In genomic region chr2:146898977-146899376, GRCm38 (mm10) we compare ENCODE assay signal across 14 mouse cellular contexts. TPM values are rescaled to one million over a fixed set of nuclear protein-coding genes. Genes with fewer than 3 reads are reported as not detected.
DNase-seq lines count a peak whose midpoint lies in the region; ATAC-seq and TF ChIP-seq lines count a peak whose summit lies in the region.
"Had no signal": no experiment of that assay in that cellular context is flagged by ENCODE, and none has a peak within 500 bp of the region (broad histone marks: within the 10 kb centered on the region; RNA-seq: fewer than 3 reads in every experiment).

No protein-coding gene starts in this region.

- no peaks in the 10 kb centered on the region for H3K79me2 ChIP-seq in liver, adult 2 months (ENCODE audit: control insufficient read depth, insufficient read depth, low read length)
- no peaks in the 10 kb centered on the region for H3K79me2 ChIP-seq in CH12.LX (replicated peaks; ENCODE audit: control insufficient read depth, extremely low read depth, insufficient read depth, poor library complexity, severe bottlenecking)

- no peaks in the 10 kb centered on the region for H3K4me1 ChIP-seq in forebrain, embryonic 14.5 days (ENCODE audit: control insufficient read depth, insufficient read depth, low read length)
- H3K4me1 ChIP-seq in forebrain, embryonic 16.5 days (replicated peaks; ENCODE audit: control insufficient read depth, insufficient read depth, low read length) = no peaks in the 10 kb centered on the region
- no peaks in the 10 kb centered on the region for H3K4me1 ChIP-seq in liver, adult 2 months (ENCODE audit: control insufficient read depth, insufficient read depth, low read length)
- H3K4me1 ChIP-seq in liver, embryonic 12.5 days = no peaks in the 10 kb centered on the region
- H3K4me1 ChIP-seq in CH12.LX (ENCODE audit: control insufficient read depth in 1 of 2, insufficient read depth in 2 of 2) = no peaks in the 10 kb centered on the region
- H3K4me1 ChIP-seq: embryonic facial prominence, embryonic 10.5 days; heart, embryonic 10.5 days; limb, embryonic 10.5 days; megakaryocyte, embryonic 14.5 days had no signal

- no peak for ATAC-seq in forebrain, embryonic 14.5 days
- no peak for ATAC-seq in forebrain, embryonic 16.5 days
- no peak for ATAC-seq in liver, embryonic 12.5 days
- ATAC-seq: intestine, embryonic 16.5 days had no signal

- no peak overlapping the region for H3K9ac ChIP-seq in forebrain, embryonic 14.5 days (ENCODE audit: low read length)
- no peak overlapping the region for H3K9ac ChIP-seq in forebrain, embryonic 16.5 days (replicated peaks; ENCODE audit: low read depth, low read length)
- H3K9ac ChIP-seq in liver, adult 2 months (ENCODE audit: low read depth, low read length) = no peak overlapping the region
- no peak overlapping the region for H3K9ac ChIP-seq in liver, embryonic 12.5 days
- no peak overlapping the region for H3K9ac ChIP-seq in CH12.LX (ENCODE audit: insufficient read depth, low read depth)

- no peaks in the 10 kb centered on the region for H3K36me3 ChIP-seq in forebrain, embryonic 14.5 days (ENCODE audit: control insufficient read depth, insufficient read depth, low read length)
- no peaks in the 10 kb centered on the region; the same call in 1 of the 2 replicates for H3K36me3 ChIP-seq in forebrain, embryonic 16.5 days (ENCODE audit: control insufficient read depth, insufficient read depth)
- H3K36me3 ChIP-seq in liver, adult 2 months (ENCODE audit: control insufficient read depth, insufficient read depth, low read length) = peaks cover 2% of the 10 kb centered on the region; the same call in 1 of the 2 replicates
- no peaks in the 10 kb centered on the region for H3K36me3 ChIP-seq in liver, embryonic 12.5 days
- peaks cover 0 to 7% of the 10 kb centered on the region in 2 experiments for H3K36me3 ChIP-seq in CH12.LX (replicated peaks in 1 of 2; ENCODE audit: control insufficient read depth in 1 of 2, insufficient read depth in 1 of 2, low read length in 1 of 2)
- H3K36me3 ChIP-seq: embryonic facial prominence, embryonic 10.5 days; heart, embryonic 10.5 days; limb, embryonic 10.5 days had no signal

- no peak overlapping the region for H3K4me2 ChIP-seq in forebrain, embryonic 14.5 days (ENCODE audit: low read length)
- H3K4me2 ChIP-seq in forebrain, embryonic 16.5 days (ENCODE audit: low read length) = no peak overlapping the region
- H3K4me2 ChIP-seq in liver, embryonic 12.5 days = no peak overlapping the region
- no peak overlapping the region for H3K4me2 ChIP-seq in CH12.LX (ENCODE audit: insufficient read depth, low read depth, poor library complexity, severe bottlenecking)

- in situ Hi-C loops in CH12.LX (cut with MboI; ENCODE audit: low pct_ligation_motif_present, low pct_unique_long_range_greater_than_20kb, low sequenced_read_pairs) = no loop called here

- DNase-seq in forebrain, embryonic 14.5 days (ENCODE audit: low spot score) = peak; percentile 7
- DNase-seq in liver, adult 2 months (ENCODE audit: extremely low read depth, low read depth, low spot score) = peak; percentile 5
- no peak for DNase-seq in CH12.LX (ENCODE audit: extremely low read depth)
- DNase-seq in lung, postnatal 14 days = peak; percentile 14
- DNase-seq in layer of hippocampus, adult 8-10 months (ENCODE audit: low spot score in 2 of 2) = no peak
- DNase-seq in right cerebral cortex, postnatal 14 days = no peak
- DNase-seq: cerebellum, adult 11 months had no signal

- TF ChIP-seq CTCF in liver, adult 2 months (IDR thresholded peaks at IDR 0.05; ENCODE audit: low read depth, low read length) = peak; percentile 30; the same call in 1 of the 2 replicates
- TF ChIP-seq CTCF in CH12.LX (conservative IDR thresholded peaks at IDR 0.05 in 1 of 2, IDR thresholded peaks at IDR 0.05 in 1 of 2; ENCODE audit: low read depth in 2 of 2, low read length in 2 of 2) = peak; percentile 22 to 60; a peak in 3 of 4 replicates

- dilution Hi-C loops in CH12.LX (cut with MboI; ENCODE audit: extremely low pct_ligation_motif_present, extremely low pct_unique_long_range_greater_than_20kb, low sequenced_read_pairs) = no loop called here

- no peak overlapping the region for H3K4me3 ChIP-seq in forebrain, embryonic 14.5 days (ENCODE audit: low read depth, low read length)
- H3K4me3 ChIP-seq in forebrain, embryonic 16.5 days (replicated peaks; ENCODE audit: low read length) = no peak overlapping the region
- H3K4me3 ChIP-seq in liver, adult 2 months (ENCODE audit: insufficient read depth, low read depth, low read length) = no peak overlapping the region
- H3K4me3 ChIP-seq in liver, embryonic 12.5 days = no peak overlapping the region
- H3K4me3 ChIP-seq in CH12.LX (replicated peaks in 1 of 3; ENCODE audit: low read depth in 2 of 3, low read length in 2 of 3, poor library complexity in 1 of 3) = no peak overlapping the region
- H3K4me3 ChIP-seq: embryonic facial prominence, embryonic 10.5 days; heart, embryonic 10.5 days; limb, embryonic 10.5 days; megakaryocyte, embryonic 14.5 days had no signal

- no peak overlapping the region for H3K27ac ChIP-seq in forebrain, embryonic 14.5 days (ENCODE audit: low read depth, low read length)
- no peak overlapping the region for H3K27ac ChIP-seq in forebrain, embryonic 16.5 days (ENCODE audit: low read length)
- no peak overlapping the region for H3K27ac ChIP-seq in liver, adult 2 months (replicated peaks; ENCODE audit: insufficient read depth, low read depth, low read length)
- H3K27ac ChIP-seq in liver, embryonic 12.5 days = no peak overlapping the region
- no peak overlapping the region for H3K27ac ChIP-seq in CH12.LX (ENCODE audit: insufficient read depth, low read depth)
- H3K27ac ChIP-seq: embryonic facial prominence, embryonic 10.5 days; heart, embryonic 10.5 days; limb, embryonic 10.5 days had no signal

- TF ChIP-seq POLR2A in liver, adult 2 months (IDR thresholded peaks at IDR 0.05; ENCODE audit: extremely low read depth, insufficient read depth, low read length) = no peak
- TF ChIP-seq POLR2A in CH12.LX (IDR thresholded peaks at IDR 0.05; ENCODE audit: low read depth, low read length) = no peak

- TF ChIP-seq EP300 in CH12.LX (IDR thresholded peaks at IDR 0.05; ENCODE audit: low read length) = no peak

- no peaks in the 10 kb centered on the region for H3K27me3 ChIP-seq in forebrain, embryonic 14.5 days (replicated peaks; ENCODE audit: control insufficient read depth, insufficient read depth, low read length)
- H3K27me3 ChIP-seq in forebrain, embryonic 16.5 days (replicated peaks; ENCODE audit: control insufficient read depth, insufficient read depth, low read length) = no peaks in the 10 kb centered on the region
- no peaks in the 10 kb centered on the region for H3K27me3 ChIP-seq in liver, adult 2 months (ENCODE audit: control insufficient read depth, insufficient read depth, low read length)
- no peaks in the 10 kb centered on the region for H3K27me3 ChIP-seq in liver, embryonic 12.5 days (replicated peaks)
- no peaks in the 10 kb centered on the region for H3K27me3 ChIP-seq in CH12.LX (replicated peaks)
- H3K27me3 ChIP-seq: megakaryocyte, embryonic 14.5 days had no signal

- H3K9me3 ChIP-seq in forebrain, embryonic 14.5 days (replicated peaks; ENCODE audit: control insufficient read depth, low read length) = no peaks in the 10 kb centered on the region
- H3K9me3 ChIP-seq in forebrain, embryonic 16.5 days (ENCODE audit: control insufficient read depth, low read length) = no peaks in the 10 kb centered on the region
- no peaks in the 10 kb centered on the region for H3K9me3 ChIP-seq in liver, embryonic 12.5 days (replicated peaks)
- H3K9me3 ChIP-seq in CH12.LX (replicated peaks; ENCODE audit: low read length) = no peaks in the 10 kb centered on the region
- H3K9me3 ChIP-seq: embryonic facial prominence, embryonic 10.5 days; heart, embryonic 10.5 days; limb, embryonic 10.5 days; megakaryocyte, embryonic 14.5 days had no signal

- TF ChIP-seq RAD21 in CH12.LX (IDR thresholded peaks at IDR 0.05; ENCODE audit: low read depth, low read length) = peak; percentile 39

TF ChIP-seq in CH12.LX, 34 proteins besides CTCF, POLR2A, EP300 and RAD21:
- no peak for TF ChIP-seq POLR2AphosphoS2 (IDR thresholded peaks at IDR 0.05; ENCODE audit: low read depth, low read length)
- TF ChIP-seq UBTF (IDR thresholded peaks at IDR 0.05; ENCODE audit: low read depth, low read length) = no peak
- TF ChIP-seq SMC3 (IDR thresholded peaks at IDR 0.05; ENCODE audit: low read depth, low read length) = peak; percentile 59
- no peak for TF ChIP-seq HCFC1 (IDR thresholded peaks at IDR 0.05; ENCODE audit: low read depth, low read length)
- no peak for TF ChIP-seq CHD1 (IDR thresholded peaks at IDR 0.05; ENCODE audit: low read depth, low read length)
- no peak for TF ChIP-seq USF1 (IDR thresholded peaks at IDR 0.05; ENCODE audit: low read depth, low read length)

RNA-seq across cellular contexts. Expression of gene Kiz, which starts 43.3 kb away (rescaled TPM):
- 28.7 and 30.5 TPM in 2 replicates for polyA plus RNA-seq in forebrain, embryonic 14.5 days (2014; fragmentation: Nextera tagmentation; extraction: Ambion mirVana)
- 23.6 and 29.6 TPM in 2 replicates for polyA plus RNA-seq in forebrain, embryonic 16.5 days (2015; fragmentation: Nextera tagmentation; extraction: Ambion mirVana)
- total RNA-seq in liver, adult 2 months (2014; rRNA removed) = 18.5 and 19.7 TPM in 2 replicates
- polyA plus RNA-seq in liver, adult 2 months (2012; rRNA removed) = 3.1 and 3.7 TPM in 2 replicates
- polyA plus RNA-seq in liver, embryonic 12.5 days (2016; fragmentation: Nextera tagmentation; extraction: Ambion mirVana) = 14.4 and 16.9 TPM in 2 replicates
- total RNA-seq in CH12.LX (2012; rRNA removed) (9.8 and 14.1 TPM in 2 replicates), CH12.LX (2014; rRNA removed) (13.0 TPM in 2 replicates)
- 11.2 and 13.8 TPM in 2 replicates for polyA plus RNA-seq in CH12.LX (2012; ENCODE audit: insufficient read length, low read depth)
- 10 to 100 TPM; 20.9 to 27.1 (median 24.5) TPM for total RNA-seq in layer of hippocampus, adult 8-10 months (2022)

Comparison
In these comparisons a context has a peak if more than half of its experiments do, and no peak if none do; other contexts are left out.
1. DNase-seq: peak in forebrain, embryonic 14.5 days (single experiment), liver, adult 2 months (single experiment) and lung, postnatal 14 days (single experiment); none in CH12.LX (single experiment), layer of hippocampus, adult 8-10 months (0 of 2) and right cerebral cortex, postnatal 14 days (single experiment).